Mouse (Mus musculus): ENCODE measurements around the gene Smtn. TPM values are rescaled to one million over a fixed set of nuclear protein-coding genes. Genes with fewer than 3 reads are reported as not detected.

Gene Smtn
- polyA plus RNA-seq, 1 experiment: 46.4 TPM

DNA sequence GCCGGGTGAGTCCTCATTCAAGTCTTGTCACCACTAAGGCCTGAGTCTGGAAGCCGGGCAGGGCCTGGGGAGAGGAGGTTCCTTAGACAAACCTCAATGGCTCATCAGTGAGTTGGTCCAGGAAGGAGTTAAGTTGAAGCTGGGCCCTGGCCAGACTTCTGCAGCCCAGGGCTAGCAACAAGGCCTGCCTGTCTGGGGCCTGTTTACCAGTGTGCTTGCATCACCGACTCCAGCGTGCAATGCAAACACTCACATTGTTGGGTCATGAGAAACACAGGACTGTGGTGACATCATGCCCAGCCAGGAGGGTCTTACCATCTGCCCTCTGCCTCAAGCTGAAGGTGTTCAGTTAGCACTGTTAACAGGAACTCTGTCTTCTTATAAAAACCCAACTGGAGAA lies 25.6 kb upstream of the Smtn start:
- Histone ChIP-seq H3K27ac (ENCODE audit: insufficient read depth, low read depth, low read length) (no peak overlapping the region), H3K27me3 (ENCODE audit: control insufficient read depth, insufficient read depth, low read length) (no peaks in the 10 kb centered on the region; the same call in 1 of the 2 replicates), H3K4me3 (ENCODE audit: low read depth, low read length) (no peak overlapping the region), H3K36me3 (ENCODE audit: control insufficient read depth, insufficient read depth, low read length) (no peaks in the 10 kb centered on the region), H3K4me1 (ENCODE audit: control insufficient read depth, insufficient read depth, insufficient read length, low read length) (no peaks in the 10 kb centered on the region)
- TF ChIP-seq POLR2A (IDR thresholded peaks at IDR 0.05; ENCODE audit: low read depth, low read length): no peak
- no peak for TF ChIP-seq CTCF (IDR thresholded peaks at IDR 0.05; ENCODE audit: extremely low read depth, insufficient read length, insufficient replicate concordance, low read depth, low read length)
- 66% methylated on average over 4 of the region's 4 CpGs for WGBS

DNA sequence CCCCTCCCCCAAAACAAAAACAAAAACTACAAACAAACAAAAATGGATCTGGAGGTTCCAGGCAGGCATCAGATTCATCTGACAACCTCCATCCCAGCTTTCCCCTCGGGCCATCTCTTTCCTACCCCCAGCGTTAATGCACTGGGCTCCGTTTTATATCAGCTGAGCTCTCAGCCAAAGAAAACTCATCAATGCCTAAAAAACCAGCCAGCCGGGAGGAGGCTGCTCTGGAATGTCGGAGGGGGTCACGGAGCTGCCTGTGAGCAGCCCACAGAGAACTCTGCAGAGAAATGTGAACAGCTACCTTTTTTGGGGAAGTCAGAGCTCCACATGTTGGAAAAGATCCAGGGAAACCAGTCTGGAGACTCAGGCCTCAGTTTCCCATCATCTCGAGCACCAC lies 24.0 kb upstream of the Smtn start:
- H3K36me3 ChIP-seq (ENCODE audit: control insufficient read depth, insufficient read depth, low read length): no peaks in the 10 kb centered on the region
- H3K27ac ChIP-seq (ENCODE audit: insufficient read depth, low read depth, low read length): no peak overlapping the region
- H3K4me3 ChIP-seq (ENCODE audit: low read depth, low read length): no peak overlapping the region
- TF ChIP-seq POLR2A (IDR thresholded peaks at IDR 0.05; ENCODE audit: low read depth, low read length): no peak
- TF ChIP-seq CTCF (IDR thresholded peaks at IDR 0.05; ENCODE audit: extremely low read depth, insufficient read length, insufficient replicate concordance, low read depth, low read length): no peak
- H3K4me1 ChIP-seq (ENCODE audit: control insufficient read depth, insufficient read depth, insufficient read length, low read length): no peaks in the 10 kb centered on the region
- no peaks in the 10 kb centered on the region; the same call in 1 of the 2 replicates for H3K27me3 ChIP-seq (ENCODE audit: control insufficient read depth, insufficient read depth, low read length)
- 66% methylated on average over 7 of the region's 7 CpGs for WGBS

DNA sequence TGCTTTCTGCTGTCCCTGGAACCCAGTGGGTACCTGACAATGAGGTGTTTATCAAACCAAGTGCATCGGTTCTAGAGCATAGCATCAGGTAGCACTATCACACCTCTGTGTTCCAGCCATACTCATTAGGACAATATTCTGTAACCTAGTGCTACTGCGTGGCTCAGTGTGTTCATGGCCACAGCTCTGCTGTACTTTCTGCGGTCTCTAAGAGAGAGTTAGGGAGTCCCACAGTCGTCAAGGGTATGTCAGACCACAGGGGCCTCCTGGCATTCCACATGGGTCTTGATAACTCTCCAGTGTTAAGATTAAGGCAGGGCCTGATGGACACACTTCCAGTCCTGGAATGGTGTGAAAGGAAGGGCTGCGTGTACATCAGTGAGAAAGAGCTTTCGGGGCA lies 23.4 kb upstream of the Smtn start:
- Histone ChIP-seq H3K27ac (ENCODE audit: insufficient read depth, low read depth, low read length) (no peak overlapping the region), H3K36me3 (ENCODE audit: control insufficient read depth, insufficient read depth, low read length) (no peaks in the 10 kb centered on the region), H3K4me1 (ENCODE audit: control insufficient read depth, insufficient read depth, insufficient read length, low read length) (no peaks in the 10 kb centered on the region), H3K4me3 (ENCODE audit: low read depth, low read length) (no peak overlapping the region), H3K27me3 (ENCODE audit: control insufficient read depth, insufficient read depth, low read length) (no peaks in the 10 kb centered on the region; the same call in 1 of the 2 replicates)
- WGBS: 87% methylated on average over 6 of the region's 6 CpGs
- TF ChIP-seq CTCF (IDR thresholded peaks at IDR 0.05; ENCODE audit: extremely low read depth, insufficient read length, insufficient replicate concordance, low read depth, low read length) (no peak), POLR2A (IDR thresholded peaks at IDR 0.05; ENCODE audit: low read depth, low read length) (no peak)

DNA sequence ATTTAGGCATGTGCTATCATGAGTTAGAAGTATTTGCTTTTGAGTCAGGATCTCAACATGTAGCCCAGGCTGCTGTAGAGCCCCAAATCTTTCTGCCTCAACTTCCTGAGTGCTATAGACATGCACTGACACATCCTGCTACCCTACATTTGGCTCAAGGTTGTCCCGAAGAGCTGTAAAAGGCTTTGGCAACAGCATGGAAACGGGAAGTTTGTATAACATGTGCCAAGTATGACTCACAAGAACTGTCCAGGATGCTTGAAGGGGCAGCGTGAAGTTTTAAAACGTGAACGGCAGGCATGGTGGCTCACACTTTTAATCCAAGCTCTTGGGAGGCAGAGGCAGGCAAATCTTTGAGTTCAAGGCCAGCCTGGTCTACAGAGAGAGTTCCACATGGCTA lies 19.8 kb upstream of the Smtn start:
- H3K27me3 ChIP-seq (ENCODE audit: control insufficient read depth, insufficient read depth, low read length): no peaks in the 10 kb centered on the region
- WGBS: 47% methylated on average over 5 of the region's 5 CpGs
- TF ChIP-seq CTCF (IDR thresholded peaks at IDR 0.05; ENCODE audit: extremely low read depth, insufficient read length, insufficient replicate concordance, low read depth, low read length): no peak
- TF ChIP-seq POLR2A (IDR thresholded peaks at IDR 0.05; ENCODE audit: low read depth, low read length): no peak
- no peaks in the 10 kb centered on the region for H3K36me3 ChIP-seq (ENCODE audit: control insufficient read depth, insufficient read depth, low read length)
- no peak overlapping the region for H3K4me3 ChIP-seq (ENCODE audit: low read depth, low read length)
- H3K27ac ChIP-seq (ENCODE audit: insufficient read depth, low read depth, low read length): no peak overlapping the region
- no peaks in the 10 kb centered on the region for H3K4me1 ChIP-seq (ENCODE audit: control insufficient read depth, insufficient read depth, insufficient read length, low read length)

DNA sequence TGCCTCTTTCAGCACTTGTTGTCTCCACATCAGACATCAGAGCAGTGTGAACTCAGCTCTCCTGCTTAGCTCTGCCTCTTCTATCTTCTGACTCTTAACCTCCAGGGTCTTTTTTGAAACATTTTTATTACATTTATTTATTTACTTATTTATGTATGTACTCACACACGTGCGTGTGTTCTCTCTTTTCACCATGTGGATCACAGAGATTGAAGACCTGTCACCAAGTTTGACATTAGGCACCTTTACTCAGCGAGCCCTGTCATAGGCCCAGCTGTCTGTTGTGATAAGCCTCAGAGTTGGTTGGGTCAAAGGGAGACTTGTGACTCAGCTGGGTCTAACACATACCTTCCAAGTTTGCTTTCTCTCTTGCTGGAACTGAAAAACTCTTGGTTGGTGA lies 17.4 kb upstream of the Smtn start:
- Histone ChIP-seq H3K27me3 (ENCODE audit: control insufficient read depth, insufficient read depth, low read length) (no peaks in the 10 kb centered on the region), H3K4me3 (ENCODE audit: low read depth, low read length) (no peak overlapping the region)
- WGBS: 47% methylated on average over 3 of the region's 3 CpGs

DNA sequence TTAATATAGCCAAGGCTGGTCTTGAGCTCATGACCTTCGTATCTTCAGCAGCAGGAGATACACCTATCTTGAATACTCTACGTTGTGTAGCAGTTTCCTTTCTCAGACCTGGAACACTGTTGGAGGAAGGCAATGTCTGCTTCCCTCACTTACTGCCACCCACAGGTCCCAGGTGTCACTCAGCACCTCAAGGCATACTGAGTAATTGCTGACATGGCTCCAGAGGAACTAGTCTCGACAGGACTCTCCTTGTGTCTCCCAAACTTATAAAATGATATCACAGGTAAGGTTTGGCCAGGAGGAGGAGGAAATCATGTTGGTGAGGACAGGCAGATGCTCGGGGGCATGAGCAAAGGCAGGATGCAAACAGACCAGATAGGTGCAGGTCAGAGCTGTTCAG lies 14.6 kb upstream of the Smtn start:
- no peak for TF ChIP-seq CTCF (IDR thresholded peaks at IDR 0.05; ENCODE audit: extremely low read depth, insufficient read length, insufficient replicate concordance, low read depth, low read length)
- no peak for TF ChIP-seq POLR2A (IDR thresholded peaks at IDR 0.05; ENCODE audit: low read depth, low read length)

More for the DNA sequence above, 17.4 kb upstream of the Smtn start:
- no peak for TF ChIP-seq CTCF (IDR thresholded peaks at IDR 0.05; ENCODE audit: extremely low read depth, insufficient read length, insufficient replicate concordance, low read depth, low read length)
- TF ChIP-seq POLR2A (IDR thresholded peaks at IDR 0.05; ENCODE audit: low read depth, low read length): no peak
- Histone ChIP-seq H3K4me1 (ENCODE audit: control insufficient read depth, insufficient read depth, insufficient read length, low read length) (no peaks in the 10 kb centered on the region), H3K27ac (ENCODE audit: insufficient read depth, low read depth, low read length) (no peak overlapping the region), H3K36me3 (ENCODE audit: control insufficient read depth, insufficient read depth, low read length) (no peaks in the 10 kb centered on the region)

DNA sequence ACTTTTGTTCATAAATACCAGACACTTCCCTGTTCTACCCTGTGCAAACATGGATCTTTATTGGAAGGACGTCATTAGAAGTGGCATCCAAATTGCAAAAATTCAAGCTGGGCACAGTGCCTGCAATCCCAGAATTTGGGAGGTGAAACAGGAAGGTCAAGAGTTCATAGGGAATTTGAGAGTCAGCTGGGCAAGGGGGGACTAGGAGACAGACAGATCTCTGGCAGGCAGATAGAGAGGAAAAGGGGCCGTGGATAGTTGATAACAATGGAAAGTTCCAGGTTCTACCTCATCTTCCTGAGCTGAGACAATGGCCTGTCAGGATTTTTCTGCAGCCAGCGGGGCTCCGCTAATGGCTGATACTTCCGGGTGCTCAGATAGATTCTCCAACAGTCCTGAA lies 9.4 kb upstream of the Smtn start:
- Histone ChIP-seq H3K27me3 (ENCODE audit: control insufficient read depth, insufficient read depth, low read length) (no peaks in the 10 kb centered on the region), H3K4me1 (ENCODE audit: control insufficient read depth, insufficient read depth, insufficient read length, low read length) (no peaks in the 10 kb centered on the region), H3K27ac (ENCODE audit: insufficient read depth, low read depth, low read length) (no peak overlapping the region), H3K36me3 (ENCODE audit: control insufficient read depth, insufficient read depth, low read length) (no peaks in the 10 kb centered on the region), H3K4me3 (ENCODE audit: low read depth, low read length) (no peak overlapping the region)
- TF ChIP-seq CTCF (IDR thresholded peaks at IDR 0.05; ENCODE audit: extremely low read depth, insufficient read length, insufficient replicate concordance, low read depth, low read length): no peak
- TF ChIP-seq POLR2A (IDR thresholded peaks at IDR 0.05; ENCODE audit: low read depth, low read length): no peak
- 67% methylated on average over 5 of the region's 5 CpGs for WGBS

More for the DNA sequence above, 14.6 kb upstream of the Smtn start:
- H3K27ac ChIP-seq (ENCODE audit: insufficient read depth, low read depth, low read length): no peak overlapping the region
- H3K4me3 ChIP-seq (ENCODE audit: low read depth, low read length): no peak overlapping the region
- 79% methylated on average over 4 of the region's 4 CpGs for WGBS
- H3K4me1 ChIP-seq (ENCODE audit: control insufficient read depth, insufficient read depth, insufficient read length, low read length): no peaks in the 10 kb centered on the region
- H3K36me3 ChIP-seq (ENCODE audit: control insufficient read depth, insufficient read depth, low read length): no peaks in the 10 kb centered on the region
- no peaks in the 10 kb centered on the region for H3K27me3 ChIP-seq (ENCODE audit: control insufficient read depth, insufficient read depth, low read length)
